Mouse (Mus musculus) stomach, postnatal 0 days (tissue): ENCODE results near the gene Barx1.
A peak's percentile ranks its signal among the peaks of the same experiment; 100 is the strongest.

Experiments
- CTCF ChIP-seq: IDR thresholded peaks from 2 replicates; pipeline ENCODE4 v1.5.1; 2016; ENCODE audit warnings: antibody characterized with exemption, low read depth, mild to moderate bottlenecking, moderate library complexity
- EP300 ChIP-seq: optimal IDR thresholded peaks from 2 replicates; pipeline ENCODE3; 2016; ENCODE audit warnings: antibody characterized with exemption

- TF ChIP-seq EP300 (no peak), CTCF (peak; percentile 30; the same call in 1 of the 2 replicates)
Observed at GRCm38 (mm10) chr13:48631691-48632090, 31.1 kb upstream of the Barx1 start.
